8 mouse cellular contexts compared by ENCODE assay signal in the genomic region with DNA sequence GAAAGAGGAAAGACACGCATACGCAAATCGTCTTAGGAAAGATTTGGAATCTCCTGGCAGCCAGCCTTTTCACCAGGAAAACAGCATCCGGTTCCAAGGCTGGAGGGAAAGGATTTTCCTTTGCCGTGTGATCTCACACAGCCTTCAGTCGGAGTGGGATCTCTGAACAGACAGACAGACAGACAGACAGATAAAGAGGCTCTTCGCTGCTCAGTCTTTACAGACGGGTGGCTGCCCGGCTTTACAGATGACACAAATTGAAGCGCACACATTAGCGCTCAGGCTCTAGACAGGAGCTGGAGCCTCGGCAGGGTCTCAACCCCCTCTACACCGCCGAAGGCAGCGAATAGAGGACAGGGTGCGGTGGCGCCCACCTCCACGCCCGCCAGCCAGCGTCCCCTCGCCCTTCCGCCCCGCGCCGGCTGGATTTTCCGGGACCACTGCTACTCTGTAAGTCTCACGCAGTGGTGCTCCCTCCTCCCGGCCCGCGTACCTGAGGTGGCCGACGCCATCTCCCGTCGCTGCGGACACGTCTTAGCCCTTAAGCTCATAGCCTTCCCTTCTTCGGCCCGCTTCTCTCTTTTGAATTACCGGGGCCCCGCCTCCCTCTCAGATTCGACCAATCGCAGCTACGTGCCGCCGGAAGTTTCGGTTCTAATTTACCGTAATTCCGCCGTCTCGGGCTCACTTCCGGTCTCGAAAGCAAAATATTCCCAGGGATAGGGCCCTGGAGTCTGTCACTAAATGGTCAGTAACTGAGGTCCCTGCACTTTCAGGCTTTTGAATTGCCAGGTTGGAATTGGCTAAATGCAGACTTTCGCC. TPM values are rescaled to one million over a fixed set of nuclear protein-coding genes. Genes with fewer than 3 reads are reported as not detected.
DNase-seq lines count a peak whose midpoint lies in the region; ATAC-seq and TF ChIP-seq lines count a peak whose summit lies in the region.

A gene (minus strand): TSS at position 621 of the 822 bp plus-strand sequence.

- H3K36me3 ChIP-seq in heart, embryonic 10.5 days, result peaks cover 27% of the 10 kb centered on the region
- peaks cover 12% of the 10 kb centered on the region; the same call in 1 of the 2 replicates for H3K36me3 ChIP-seq in kidney, embryonic 14.5 days (ENCODE audit: control insufficient read depth, insufficient read depth, low read length)
- peaks cover 37% of the 10 kb centered on the region for H3K36me3 ChIP-seq in liver, embryonic 12.5 days
- H3K36me3 ChIP-seq in splenic B cell, adult 2 months (ENCODE audit: control insufficient read depth, insufficient read depth, low read length, poor library complexity, severe bottlenecking), result no peaks in the 10 kb centered on the region

- under 1% methylated on average over 53 of the region's 53 CpGs for WGBS in heart, embryonic 10.5 days
- WGBS in kidney, embryonic 14.5 days, result under 1% methylated on average over 50 of the region's 53 CpGs
- 2% methylated on average over 53 of the region's 53 CpGs for WGBS in liver, embryonic 12.5 days (ENCODE audit: insufficient replicate concordance)

- peak; percentile 87 for DNase-seq in CD4-positive helper T cell, adult 2 months (ENCODE audit: low read depth, low spot score)
- DNase-seq in heart, embryonic 10.5 days (ENCODE audit: low spot score), result peak; percentile 94
- peak; percentile 89 for DNase-seq in naive thymus-derived CD4-positive, alpha-beta T cell, adult 2 months (ENCODE audit: low read depth)
- DNase-seq in splenic B cell, adult 2 months (ENCODE audit: low read depth, low spot score), result peak; percentile 88

- peak; percentile 94 for ATAC-seq in kidney, embryonic 14.5 days (ENCODE audit: low FRiP score, low TSS enrichment)
- ATAC-seq in liver, embryonic 12.5 days, result peak; percentile 88

- H3K9me3 ChIP-seq in heart, embryonic 10.5 days, result no peaks in the 10 kb centered on the region
- no peaks in the 10 kb centered on the region for H3K9me3 ChIP-seq in kidney, embryonic 14.5 days (ENCODE audit: control insufficient read depth, low read length)
- H3K9me3 ChIP-seq in liver, embryonic 12.5 days (replicated peaks), result no peaks in the 10 kb centered on the region

- TF ChIP-seq POLR2A in bone marrow macrophage, adult 2 months (IDR thresholded peaks at IDR 0.05; ENCODE audit: borderline replicate concordance, low read depth, low read length), result no peak
- peak; percentile 68 for TF ChIP-seq POLR2A in embryonic fibroblast, embryonic 13.5 days (IDR thresholded peaks at IDR 0.05; ENCODE audit: low read depth, low read length)

- H3K27ac ChIP-seq in bone marrow macrophage, adult 2 months (ENCODE audit: insufficient read depth, low read depth, low read length), result peak within 1 kb of the TSS; percentile 36
- peak within 1 kb of the TSS; percentile 38 for H3K27ac ChIP-seq in embryonic fibroblast, embryonic 13.5 days (ENCODE audit: insufficient read depth, low read length)
- H3K27ac ChIP-seq in heart, embryonic 10.5 days, result peak within 1 kb of the TSS; percentile 94
- H3K27ac ChIP-seq in kidney, embryonic 14.5 days (ENCODE audit: low read depth, low read length), result peak within 1 kb of the TSS; percentile 62
- peak within 1 kb of the TSS; percentile 83 for H3K27ac ChIP-seq in liver, embryonic 12.5 days

- H3K4me3 ChIP-seq in bone marrow macrophage, adult 2 months (ENCODE audit: insufficient read depth, low read length), result peak within 1 kb of the TSS; percentile 74
- H3K4me3 ChIP-seq in embryonic fibroblast, embryonic 13.5 days (ENCODE audit: insufficient read depth, low read length), result peak within 1 kb of the TSS; percentile 82
- peak within 1 kb of the TSS; percentile 94 for H3K4me3 ChIP-seq in heart, embryonic 10.5 days
- H3K4me3 ChIP-seq in kidney, embryonic 14.5 days (ENCODE audit: low read length), result peak within 1 kb of the TSS; percentile 96
- peak within 1 kb of the TSS; percentile 91 for H3K4me3 ChIP-seq in liver, embryonic 12.5 days

- peak within 1 kb of the TSS; percentile 93 for H3K9ac ChIP-seq in kidney, embryonic 14.5 days (ENCODE audit: low read depth, low read length)
- peak within 1 kb of the TSS; percentile 96 for H3K9ac ChIP-seq in liver, embryonic 12.5 days

- no peaks in the 10 kb centered on the region for H3K27me3 ChIP-seq in heart, embryonic 10.5 days (ENCODE audit: insufficient read depth, poor library complexity, severe bottlenecking)
- H3K27me3 ChIP-seq in kidney, embryonic 14.5 days (ENCODE audit: control insufficient read depth, insufficient read depth, low read length), result no peaks in the 10 kb centered on the region
- no peaks in the 10 kb centered on the region for H3K27me3 ChIP-seq in liver, embryonic 12.5 days (replicated peaks)
- no peaks in the 10 kb centered on the region for H3K27me3 ChIP-seq in splenic B cell, adult 2 months (ENCODE audit: control insufficient read depth, insufficient read depth, low read length, poor library complexity, severe bottlenecking)

- H3K4me2 ChIP-seq in kidney, embryonic 14.5 days (replicated peaks; ENCODE audit: low read depth, low read length), result peak within 1 kb of the TSS; percentile 81
- peak within 1 kb of the TSS; percentile 76 for H3K4me2 ChIP-seq in liver, embryonic 12.5 days

- H3K4me1 ChIP-seq in bone marrow macrophage, adult 2 months (ENCODE audit: control insufficient read depth, insufficient read depth, low read length), result peaks cover 8% of the 10 kb centered on the region; the same call in 1 of the 2 replicates
- no peaks in the 10 kb centered on the region for H3K4me1 ChIP-seq in embryonic fibroblast, embryonic 13.5 days (ENCODE audit: control insufficient read depth, insufficient read depth, low read length)
- H3K4me1 ChIP-seq in heart, embryonic 10.5 days, result peaks cover 16% of the 10 kb centered on the region
- peaks cover 14% of the 10 kb centered on the region; the same call in 1 of the 2 replicates for H3K4me1 ChIP-seq in kidney, embryonic 14.5 days (ENCODE audit: control insufficient read depth, insufficient read depth, low read length)
- peaks cover 42% of the 10 kb centered on the region for H3K4me1 ChIP-seq in liver, embryonic 12.5 days

- no peak for TF ChIP-seq CTCF in bone marrow macrophage, adult 2 months (IDR thresholded peaks at IDR 0.05; ENCODE audit: low read depth, low read length)
- no peak for TF ChIP-seq CTCF in embryonic fibroblast, embryonic 13.5 days (IDR thresholded peaks at IDR 0.05; ENCODE audit: borderline replicate concordance, insufficient read depth, low read length)

RNA-seq across cellular contexts. Expression of the gene that starts here (rescaled TPM):
- polyA plus RNA-seq in bone marrow macrophage, adult 2 months (2012; ENCODE audit: insufficient read depth, insufficient read length, missing spikeins), result 40.8 and 48.5 TPM in 2 replicates
- polyA plus RNA-seq in embryonic fibroblast, embryonic 13.5 days (2011; ENCODE audit: insufficient read length, low read depth, missing spikeins), result 22.5 and 37.4 TPM in 2 replicates
- 110 and 145 TPM in 2 replicates for polyA plus RNA-seq in heart, embryonic 10.5 days (2016; fragmentation: Nextera tagmentation; extraction: Ambion mirVana)
- polyA plus RNA-seq in kidney, embryonic 14.5 days (2014; fragmentation: Nextera tagmentation; extraction: Ambion mirVana), result 129 and 151 TPM in 2 replicates
- 126 and 132 TPM in 2 replicates for polyA plus RNA-seq in liver, embryonic 12.5 days (2016; fragmentation: Nextera tagmentation; extraction: Ambion mirVana)

Comparison
In these comparisons a context has a peak if more than half of its experiments do, and no peak if none do; other contexts are left out.
1. Peak in every context shown above with its lines: DNase-seq, ATAC-seq, H3K4me3 ChIP-seq and H3K27ac ChIP-seq.
2. H3K27ac ChIP-seq: peak in every context shown above with its lines; median percentile 94 in heart, embryonic 10.5 days; 83 in liver, embryonic 12.5 days; 62 in kidney, embryonic 14.5 days; 38 in embryonic fibroblast, embryonic 13.5 days; 36 in bone marrow macrophage, adult 2 months.